Mouse (Mus musculus) midbrain, embryonic 10.5 days (tissue): ENCODE measurements around the gene Olfr1412. TPM values are rescaled to one million over a fixed set of nuclear protein-coding genes. Genes with fewer than 3 reads are reported as not detected.

Experiments
- DNase-seq: peaks from one replicate; pipeline ENCODE4 v3.0.0-alpha.2; 2017; ENCODE audit warnings: low spot score
- H3K27ac ChIP-seq: fragments of 300-500 bp; sonication (generic); replicated peaks from 2 replicates; pipeline ENCODE4 v1.5.1; 2016; ENCODE audit warnings: mild to moderate bottlenecking
- H3K27me3 ChIP-seq: fragments of 300-500 bp; sonication (generic); 2 replicates; pipeline ENCODE4 v1.6.1; 2016; ENCODE audit warnings: low read depth, mild to moderate bottlenecking; ENCODE audit not compliant: poor library complexity, severe bottlenecking
- H3K36me3 ChIP-seq: fragments of 300-500 bp; sonication (generic); 2 replicates; pipeline ENCODE4 v1.6.1; 2016; ENCODE audit warnings: mild to moderate bottlenecking, moderate library complexity
- H3K4me1 ChIP-seq: fragments of 300-500 bp; sonication (generic); 2 replicates; pipeline ENCODE4 v1.6.1; 2016
- H3K4me3 ChIP-seq: fragments of 300-500 bp; sonication (generic); 2 replicates; pipeline ENCODE4 v1.5.1; 2016; ENCODE audit warnings: mild to moderate bottlenecking, moderate library complexity
- H3K9me3 ChIP-seq: fragments of 300-500 bp; sonication (generic); replicated peaks from 2 replicates; pipeline ENCODE4 v1.6.1; 2016; ENCODE audit warnings: mild to moderate bottlenecking
- WGBS: fragments of 180-500 bp; shearing (Covaris S2); methylation state at CpG from one replicate; pipeline ENCODE4 v1.1.7; 2016; 5-methylcytosine and 5-hydroxymethylcytosine counted together
- polyA plus RNA-seq: library from polyadenylated mRNA; unstranded; fragments of >200 nt; fragmentation: Nextera tagmentation; extraction: Ambion mirVana; gene quantifications from 2 replicates; pipeline ENCODE4 v1.2.1, GENCODE M21; 2016

Olfr1412 gene
- polyA plus RNA-seq, 1 experiment from 2014 or later: not detected

DNA sequence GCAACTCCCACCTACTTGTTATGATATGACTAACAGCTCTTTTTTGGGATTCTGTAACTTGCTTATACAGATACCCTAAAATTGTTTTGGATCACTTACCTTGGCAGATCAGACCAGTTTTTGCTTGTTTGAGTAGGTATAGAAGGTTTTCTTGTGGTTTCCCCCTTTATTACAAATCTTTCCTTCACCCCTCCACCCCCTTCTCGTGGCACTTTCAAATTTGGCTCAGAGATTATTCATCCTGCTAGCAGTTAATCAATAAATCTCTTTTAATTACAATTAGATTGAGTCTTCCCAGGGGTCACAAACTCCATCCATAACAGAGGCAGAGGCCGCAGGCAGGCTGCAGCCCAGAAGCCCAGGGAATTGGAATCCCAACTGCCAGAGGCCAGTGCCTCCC lies 31.9 kb downstream of the Olfr1412 start, which contains the start of gene Olfr12:
TSS of gene Olfr12 (plus strand) at position 301 of the 400 bp plus-strand sequence.
- Histone ChIP-seq H3K4me3 (no peak within 1 kb of the TSS), H3K4me1 (no peaks in the 10 kb centered on the region), H3K27me3 (no peaks in the 10 kb centered on the region), H3K27ac (no peak within 1 kb of the TSS), H3K36me3 (no peaks in the 10 kb centered on the region), H3K9me3 (no peaks in the 10 kb centered on the region)
- WGBS: 71% methylated on average over 2 of the region's 2 CpGs
- DNase-seq: peak; percentile 8

DNA sequence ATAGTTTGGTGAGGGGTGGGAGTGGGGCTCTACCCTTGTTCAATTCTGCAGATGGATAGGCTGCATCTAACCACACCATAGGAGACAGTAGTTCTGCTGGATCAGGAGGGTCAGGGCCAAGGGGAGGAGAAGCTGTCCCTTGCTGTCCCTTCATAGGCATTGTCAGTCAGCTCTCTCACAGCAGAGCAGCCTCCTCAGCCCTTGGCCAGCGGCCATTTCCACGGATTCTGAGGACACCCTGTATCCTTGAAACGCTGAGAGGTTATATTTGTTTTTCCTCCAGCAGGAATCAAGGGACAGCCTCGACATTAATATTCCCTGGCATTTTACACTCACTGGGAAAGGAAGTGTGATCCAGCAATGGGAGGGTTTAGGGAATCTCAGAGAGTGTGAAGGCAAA lies 32.8 kb downstream of the Olfr1412 start:
- Histone ChIP-seq H3K36me3 (no peaks in the 10 kb centered on the region), H3K27ac (no peak overlapping the region), H3K27me3 (no peaks in the 10 kb centered on the region), H3K4me3 (no peak overlapping the region), H3K9me3 (no peaks in the 10 kb centered on the region), H3K4me1 (no peaks in the 10 kb centered on the region)
- 71% methylated on average over 4 of the region's 4 CpGs for WGBS
- no peak for DNase-seq

DNA sequence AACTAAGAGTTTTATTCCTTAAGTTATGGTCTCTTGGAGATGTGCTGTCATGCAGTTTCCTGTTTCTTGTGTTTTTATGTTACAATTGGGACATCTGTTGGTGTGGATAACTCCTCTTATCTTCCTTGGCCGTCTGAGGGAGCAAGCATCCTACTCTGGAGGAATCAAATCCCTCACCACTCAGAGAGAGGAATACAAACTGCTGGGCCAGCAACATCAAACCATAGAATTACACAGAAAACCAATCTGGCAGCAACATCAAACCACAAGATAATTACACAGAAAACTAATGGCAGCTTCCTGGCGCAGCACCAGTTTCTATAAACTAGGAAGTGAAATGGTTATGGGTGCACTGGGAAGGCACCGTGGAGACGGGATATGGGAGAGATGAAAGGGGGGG lies 42.6 kb downstream of the Olfr1412 start:
- Histone ChIP-seq H3K4me1 (no peaks in the 10 kb centered on the region), H3K4me3 (no peak overlapping the region), H3K36me3 (no peaks in the 10 kb centered on the region), H3K27ac (no peak overlapping the region), H3K9me3 (no peaks in the 10 kb centered on the region), H3K27me3 (no peaks in the 10 kb centered on the region)
- WGBS: 82% methylated on average over 4 of the region's 4 CpGs
- DNase-seq: no peak

DNA sequence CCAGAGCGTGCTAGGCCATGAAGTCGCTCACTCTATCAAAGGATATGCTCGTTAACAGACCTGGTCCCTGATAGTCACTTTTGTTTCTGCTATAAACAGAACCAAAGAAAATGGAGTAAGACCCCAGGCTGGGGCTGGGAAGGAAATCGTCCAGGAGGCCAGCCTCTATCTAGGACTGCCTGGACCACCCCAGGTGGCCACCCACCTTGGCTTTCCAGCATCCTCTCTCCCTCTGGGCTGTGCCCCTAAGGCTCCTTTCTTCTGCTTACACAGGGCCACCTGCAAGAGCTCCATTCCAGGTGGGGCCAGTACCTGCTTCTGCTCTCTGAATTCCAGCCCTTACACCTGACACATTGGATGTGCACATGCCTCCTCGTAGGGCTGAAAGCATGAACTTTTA lies 46.6 kb downstream of the Olfr1412 start:
- Histone ChIP-seq H3K9me3 (no peaks in the 10 kb centered on the region), H3K27me3 (no peaks in the 10 kb centered on the region), H3K27ac (no peak overlapping the region), H3K4me3 (no peak overlapping the region), H3K36me3 (peaks cover 20% of the 10 kb centered on the region), H3K4me1 (peaks cover 6% of the 10 kb centered on the region; the same call in 1 of the 2 replicates)
- 73% methylated on average over 5 of the region's 5 CpGs for WGBS
- no peak for DNase-seq

DNA sequence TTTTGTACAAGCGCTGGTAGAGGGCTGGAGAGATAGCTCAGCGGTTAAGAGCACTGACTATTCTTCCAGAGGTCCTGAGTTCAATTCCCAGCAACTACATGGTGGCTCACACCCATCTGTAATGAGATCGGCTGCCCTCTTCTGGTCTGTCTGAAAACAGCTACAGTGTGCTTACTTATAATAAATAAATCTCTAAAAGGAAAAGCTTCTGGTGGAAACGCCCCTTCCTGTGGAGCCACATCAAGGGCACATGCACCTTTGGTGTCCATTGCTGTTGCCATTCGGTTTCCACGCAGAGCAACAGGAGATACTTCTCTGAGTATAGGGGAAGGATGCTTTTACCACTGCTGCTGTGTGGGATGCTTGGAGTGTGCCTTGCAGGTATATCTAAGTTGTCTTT lies 47.4 kb downstream of the Olfr1412 start:
- no peaks in the 10 kb centered on the region for H3K9me3 ChIP-seq
- H3K4me1 ChIP-seq: peaks cover 6% of the 10 kb centered on the region; the same call in 1 of the 2 replicates
- H3K4me3 ChIP-seq: no peak overlapping the region
- H3K27ac ChIP-seq: no peak overlapping the region
- DNase-seq: no peak
- peaks cover 27% of the 10 kb centered on the region for H3K36me3 ChIP-seq
- H3K27me3 ChIP-seq: no peaks in the 10 kb centered on the region
- 75% methylated on average over 6 of the region's 6 CpGs for WGBS

DNA sequence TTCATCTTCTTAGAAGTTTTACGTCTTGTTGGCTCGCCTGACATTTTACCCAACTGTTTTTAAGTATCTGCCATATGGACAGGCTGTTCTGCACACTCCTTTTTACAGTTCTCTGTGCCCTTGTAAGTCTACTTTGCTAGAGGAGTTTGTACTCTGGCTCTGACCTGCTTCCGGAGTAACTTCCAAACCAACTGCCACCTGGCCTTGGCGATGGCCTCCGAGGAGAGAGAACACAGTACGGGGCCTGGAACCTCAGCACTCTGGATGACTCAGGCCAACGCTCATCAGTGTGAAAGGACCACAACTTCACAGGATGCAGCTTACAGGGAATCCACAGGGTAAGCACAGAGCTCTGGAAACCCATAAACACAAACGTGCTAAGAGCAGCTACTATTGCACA lies 48.1 kb downstream of the Olfr1412 start:
- 87% methylated on average over 8 of the region's 8 CpGs for WGBS
- no peak for DNase-seq
- Histone ChIP-seq H3K4me3 (no peak overlapping the region), H3K9me3 (no peaks in the 10 kb centered on the region), H3K27ac (no peak overlapping the region), H3K4me1 (peaks cover 6% of the 10 kb centered on the region; the same call in 1 of the 2 replicates), H3K27me3 (no peaks in the 10 kb centered on the region), H3K36me3 (peaks cover 35% of the 10 kb centered on the region)

DNA sequence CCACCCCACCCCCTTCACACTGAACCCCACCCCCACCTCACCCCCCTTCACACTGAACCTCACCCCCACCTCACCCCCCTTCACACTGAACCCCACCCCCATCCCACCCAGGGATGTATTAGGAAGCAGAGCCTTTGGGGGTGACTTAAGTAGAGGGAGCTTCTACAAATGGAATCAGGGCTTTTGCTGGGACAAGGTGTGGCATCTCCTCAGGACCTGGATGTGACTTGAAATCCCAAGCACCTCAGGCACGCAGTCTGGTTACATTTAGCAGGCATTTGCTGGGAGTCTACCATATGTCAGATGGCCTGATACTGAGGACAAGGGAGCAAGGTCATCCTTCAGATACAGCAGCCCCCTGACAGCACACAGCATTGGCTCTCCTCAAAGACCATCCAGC lies 49.0 kb downstream of the Olfr1412 start:
- DNase-seq: no peak
- peaks cover 44% of the 10 kb centered on the region for H3K36me3 ChIP-seq
- no peaks in the 10 kb centered on the region for H3K27me3 ChIP-seq
- no peak overlapping the region for H3K4me3 ChIP-seq
- no peaks in the 10 kb centered on the region for H3K9me3 ChIP-seq
- no peak overlapping the region for H3K27ac ChIP-seq
- WGBS: 77% methylated on average over 1 of the region's 1 CpGs
- H3K4me1 ChIP-seq: peaks cover 6% of the 10 kb centered on the region; the same call in 1 of the 2 replicates

DNA sequence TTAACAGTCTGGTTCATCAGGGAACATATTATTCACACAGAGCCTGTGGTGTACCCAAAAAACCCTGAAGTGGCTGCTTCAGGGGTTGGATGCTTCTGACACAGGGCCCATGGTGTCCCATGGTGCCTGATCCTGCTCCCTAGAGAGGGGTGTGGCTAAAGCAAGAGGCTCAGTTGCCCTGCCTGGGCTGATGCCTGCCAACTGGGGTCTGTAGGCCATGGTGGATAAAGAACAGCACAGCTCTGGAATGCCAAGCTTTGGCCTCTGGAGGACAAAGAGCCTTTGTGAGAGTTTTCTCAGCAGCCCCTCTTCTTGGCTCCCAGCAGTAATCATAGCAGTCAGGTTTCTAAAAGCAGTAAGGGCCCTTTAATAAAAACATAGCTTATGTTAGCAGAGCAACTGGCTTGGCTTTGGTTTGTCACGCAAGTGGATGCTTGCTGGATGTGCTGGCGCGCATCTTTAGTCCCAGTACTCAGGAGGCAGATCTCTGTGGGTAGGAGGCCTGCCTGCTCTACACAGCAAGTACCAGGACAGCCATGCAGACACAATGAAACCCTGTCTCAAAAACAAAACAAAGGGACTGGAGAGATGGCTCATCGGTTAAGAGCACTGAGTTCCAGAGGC lies 49.5 kb downstream of the Olfr1412 start:
- DNase-seq: no peak
- Histone ChIP-seq H3K4me3 (no peak overlapping the region), H3K36me3 (peaks cover 46% of the 10 kb centered on the region), H3K4me1 (peaks cover 9% of the 10 kb centered on the region), H3K9me3 (no peaks in the 10 kb centered on the region), H3K27ac (peak overlapping the region; percentile 23; the same call in 1 of the 2 replicates), H3K27me3 (no peaks in the 10 kb centered on the region)
- WGBS: 86% methylated on average over 4 of the region's 4 CpGs

DNA sequence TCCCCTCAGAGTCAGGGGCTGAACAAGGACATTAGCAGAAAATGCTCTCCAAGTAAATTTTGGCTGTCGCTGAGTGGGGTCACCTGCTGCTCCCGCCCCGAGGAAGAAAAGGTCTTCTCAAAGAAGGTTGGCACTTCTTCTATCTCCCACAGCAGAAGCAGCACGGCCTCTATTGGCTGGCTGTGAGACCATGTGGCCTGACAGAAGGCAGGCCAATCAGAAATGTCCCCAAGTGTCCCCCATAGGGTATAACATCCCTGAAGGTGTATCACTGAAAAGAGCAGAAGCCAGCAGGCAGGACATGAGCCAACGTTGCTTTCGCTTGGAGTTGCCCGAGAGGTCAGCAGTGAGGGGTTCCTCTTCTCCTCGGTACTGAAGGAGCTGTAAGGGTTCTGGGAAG lies 50.4 kb downstream of the Olfr1412 start:
- Histone ChIP-seq H3K36me3 (peaks cover 46% of the 10 kb centered on the region), H3K4me1 (peaks cover 18% of the 10 kb centered on the region), H3K9me3 (no peaks in the 10 kb centered on the region), H3K27ac (no peak overlapping the region), H3K4me3 (no peak overlapping the region), H3K27me3 (no peaks in the 10 kb centered on the region)
- no peak for DNase-seq
- WGBS: 88% methylated on average over 8 of the region's 8 CpGs

DNA sequence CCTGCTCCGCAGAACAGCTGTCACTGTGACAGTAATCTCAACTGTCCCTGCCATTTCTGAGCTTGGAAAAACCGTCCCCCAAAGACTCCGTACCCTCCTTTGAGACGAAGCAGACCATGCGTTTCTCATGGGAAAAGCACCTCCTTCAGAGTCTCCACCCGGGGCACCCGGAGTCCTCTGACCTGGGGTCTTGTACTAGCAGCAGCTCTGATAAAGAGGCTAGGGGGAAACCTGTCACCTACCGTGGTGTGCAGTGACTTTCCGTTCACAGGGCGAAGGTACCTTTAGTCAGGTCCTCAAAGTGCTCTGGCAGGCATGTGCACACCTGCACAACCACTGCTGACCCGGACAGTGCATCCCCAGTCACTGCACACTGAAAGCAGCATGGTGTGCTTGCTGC lies 51.1 kb downstream of the Olfr1412 start:
- DNase-seq: no peak
- no peaks in the 10 kb centered on the region for H3K9me3 ChIP-seq
- no peak overlapping the region for H3K27ac ChIP-seq
- H3K36me3 ChIP-seq: peaks cover 46% of the 10 kb centered on the region
- no peaks in the 10 kb centered on the region for H3K27me3 ChIP-seq
- 93% methylated on average over 11 of the region's 11 CpGs for WGBS
- H3K4me1 ChIP-seq: peaks cover 21% of the 10 kb centered on the region
- no peak overlapping the region for H3K4me3 ChIP-seq

DNA sequence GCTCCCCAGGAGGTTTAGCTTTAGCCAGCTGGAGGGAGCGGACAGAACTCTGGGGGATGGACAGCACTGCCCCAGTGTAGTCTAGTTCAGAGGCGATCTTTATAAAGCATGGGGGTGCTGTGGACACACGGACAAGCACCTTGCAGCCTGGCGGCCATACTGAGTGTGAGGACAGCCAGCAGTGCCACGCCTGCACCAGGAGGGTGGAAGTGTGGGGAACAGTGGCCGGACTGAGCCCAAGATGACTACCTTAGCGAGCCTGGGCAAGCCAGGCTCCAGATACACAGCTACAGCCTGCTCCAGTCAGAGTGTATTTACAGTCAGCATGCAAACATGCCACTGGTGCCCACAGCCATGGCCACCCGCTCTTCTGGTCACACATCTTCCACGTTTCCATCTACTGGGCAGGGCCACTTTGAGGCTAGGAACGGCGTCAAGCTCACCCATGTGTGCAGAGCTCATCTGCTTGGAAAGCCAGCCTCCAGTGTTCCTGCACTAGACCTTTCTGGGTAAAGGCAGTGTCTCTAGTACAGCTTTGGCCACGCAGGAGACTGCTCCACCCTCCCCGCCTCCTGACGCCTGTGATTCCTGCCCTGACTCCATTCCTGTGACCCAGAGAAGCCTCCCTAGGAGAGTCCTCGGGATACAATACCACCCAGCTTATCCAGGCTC lies 52.1 kb downstream of the Olfr1412 start:
- H3K9me3 ChIP-seq: no peaks in the 10 kb centered on the region
- peaks cover 29% of the 10 kb centered on the region for H3K4me1 ChIP-seq
- WGBS: 94% methylated on average over 15 of the region's 15 CpGs
- H3K27me3 ChIP-seq: no peaks in the 10 kb centered on the region
- H3K4me3 ChIP-seq: no peak overlapping the region
- no peak for DNase-seq
- peaks cover 46% of the 10 kb centered on the region for H3K36me3 ChIP-seq
- H3K27ac ChIP-seq: no peak overlapping the region

DNA sequence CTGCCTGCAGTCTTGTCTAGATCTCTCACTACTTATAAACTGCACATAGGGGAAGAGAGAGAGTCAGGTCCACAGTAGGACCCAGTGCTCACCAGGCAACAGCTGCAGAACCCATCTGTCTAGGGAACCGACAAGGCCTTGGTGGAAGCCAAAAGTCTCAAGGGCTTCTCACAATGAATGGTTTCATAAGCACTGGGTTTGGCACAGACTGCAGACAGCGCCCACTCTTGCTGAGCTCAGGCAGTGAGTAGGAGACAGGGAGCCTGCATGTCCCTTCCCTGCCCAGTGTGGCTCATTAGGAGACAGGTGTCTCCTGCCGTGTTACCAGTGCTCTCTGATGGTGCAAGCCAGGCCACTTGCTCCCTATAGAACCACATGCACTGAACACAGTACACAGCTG lies 52.6 kb downstream of the Olfr1412 start:
- H3K36me3 ChIP-seq: peaks cover 46% of the 10 kb centered on the region
- no peak overlapping the region for H3K4me3 ChIP-seq
- no peaks in the 10 kb centered on the region for H3K9me3 ChIP-seq
- H3K27me3 ChIP-seq: no peaks in the 10 kb centered on the region
- no peak overlapping the region for H3K27ac ChIP-seq
- peaks cover 31% of the 10 kb centered on the region for H3K4me1 ChIP-seq
- DNase-seq: no peak
- 93% methylated on average over 3 of the region's 3 CpGs for WGBS

DNA sequence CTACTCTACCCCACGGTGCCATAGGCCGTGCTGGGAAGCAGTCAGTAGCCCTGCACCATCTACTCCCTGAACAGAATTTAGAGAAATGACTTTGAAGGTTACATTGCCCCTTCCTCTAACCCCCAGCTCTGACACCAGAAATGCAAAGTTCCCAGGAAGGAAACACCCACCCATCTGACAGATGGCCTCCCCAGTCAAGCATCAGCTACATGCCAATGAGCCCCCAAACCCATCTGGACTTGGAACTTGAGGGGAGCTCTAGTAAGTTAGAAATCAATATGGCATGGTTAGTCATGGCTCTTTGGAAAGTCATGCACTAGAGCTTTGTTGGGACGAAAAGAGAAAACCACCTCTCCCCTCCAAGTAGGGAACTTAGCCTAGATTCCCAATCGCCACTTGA lies 53.2 kb downstream of the Olfr1412 start:
- Histone ChIP-seq H3K27ac (no peak overlapping the region), H3K4me3 (no peak overlapping the region), H3K4me1 (peaks cover 31% of the 10 kb centered on the region), H3K27me3 (no peaks in the 10 kb centered on the region), H3K9me3 (no peaks in the 10 kb centered on the region), H3K36me3 (peaks cover 46% of the 10 kb centered on the region)
- WGBS: 93% methylated on average over 4 of the region's 4 CpGs
- DNase-seq: no peak
